Mouse (Mus musculus) lung, postnatal 0 days (tissue): ENCODE results near the gene Terb1. TPM values are rescaled to one million over a fixed set of nuclear protein-coding genes. Genes with fewer than 3 reads are reported as not detected.
A peak's percentile ranks its signal among the peaks of the same experiment; 100 is the strongest.

ENCODE experiments used
- ATAC-seq: fragments of 200-750 bp; cut with Nextera tagmentation; 2 replicates; pipeline ENCODE4 v1.8.0; 2017; ENCODE audit warnings: moderate library complexity
- DNase-seq: peaks from one replicate; pipeline ENCODE4 v3.0.0-alpha.2; 2016; ENCODE audit warnings: low spot score
- H3K27ac ChIP-seq: fragments of 300-500 bp; sonication (generic); 2 replicates; pipeline ENCODE4 v1.5.1; 2014; ENCODE audit warnings: antibody characterized with exemption, mild to moderate bottlenecking, low read length, mixed read lengths
- H3K27me3 ChIP-seq: fragments of 300-500 bp; sonication (generic); replicated peaks from 2 replicates; pipeline ENCODE4 v1.6.1; 2014; ENCODE audit warnings: low read length, mixed read lengths; ENCODE audit not compliant: insufficient read depth
- H3K36me3 ChIP-seq: fragments of 300-500 bp; sonication (generic); 2 replicates; pipeline ENCODE4 v1.6.1; 2014; ENCODE audit warnings: low read length, mixed read lengths; ENCODE audit not compliant: insufficient read depth
- H3K4me1 ChIP-seq: fragments of 300-500 bp; sonication (generic); 2 replicates; pipeline ENCODE4 v1.6.1; 2014; ENCODE audit warnings: antibody characterized with exemption, low read depth, low read length, mixed read lengths; ENCODE audit not compliant: insufficient read depth
- H3K4me2 ChIP-seq: fragments of 300-500 bp; sonication (generic); replicated peaks from 2 replicates; pipeline ENCODE4 v1.6.1; 2014; ENCODE audit warnings: low read depth, mild to moderate bottlenecking, low read length, moderate library complexity, mixed read lengths
- H3K4me3 ChIP-seq: fragments of 300-500 bp; sonication (generic); 2 replicates; pipeline ENCODE4 v1.5.1; 2014; ENCODE audit warnings: low read depth, low read length
- H3K9ac ChIP-seq: fragments of 300-500 bp; sonication (generic); replicated peaks from 2 replicates; pipeline ENCODE4 v1.6.1; 2014; ENCODE audit warnings: low read depth, mild to moderate bottlenecking
- H3K9me3 ChIP-seq: fragments of 300-500 bp; sonication (generic); 2 replicates; pipeline ENCODE4 v1.6.1; 2016; ENCODE audit warnings: low read length, mixed read lengths
- CTCF ChIP-seq: IDR thresholded peaks from 2 replicates; pipeline ENCODE4 v1.5.1; 2016; ENCODE audit warnings: antibody characterized with exemption, mild to moderate bottlenecking
- EP300 ChIP-seq: IDR thresholded peaks from 2 replicates; pipeline ENCODE4 v1.6.1; 2016; ENCODE audit warnings: antibody characterized with exemption, mild to moderate bottlenecking, control low read depth
- WGBS: fragments of 180-500 bp; shearing (Covaris S2); extraction: QIAGEN DNeasy Blood & Tissue Kit; methylation state at CpG from one replicate; pipeline ENCODE4 v1.1.7; 2014; 5-methylcytosine and 5-hydroxymethylcytosine counted together
- polyA plus RNA-seq: library from polyadenylated mRNA; unstranded; fragments of >200 nt; fragmentation: Nextera tagmentation; extraction: Ambion mirVana; gene quantifications from 2 replicates; pipeline ENCODE4 v1.2.1, GENCODE M21; 2015

The Terb1 gene
- polyA plus RNA-seq, 1 experiment from 2014 or later, result 0.14 TPM

GRCm38 (mm10) chr8:104534779-104535141 is 25.1 kb upstream of the Terb1 start:
- DNase-seq (no peak), ATAC-seq (peak; percentile 50)
- peak overlapping the region; percentile 98 for H3K9ac ChIP-seq
- no peak overlapping the region; the same call in 1 of the 2 replicates for H3K27ac ChIP-seq
- H3K4me2 ChIP-seq, result peak overlapping the region; percentile 79
- peaks cover 3% of the 10 kb centered on the region; the same call in 1 of the 2 replicates for H3K4me1 ChIP-seq
- no peaks in the 10 kb centered on the region for H3K9me3 ChIP-seq
- H3K27me3 ChIP-seq, result peaks cover 4% of the 10 kb centered on the region; the same call in 1 of the 2 replicates
- H3K4me3 ChIP-seq, result peak overlapping the region; percentile 93
- H3K36me3 ChIP-seq, result peaks cover 5% of the 10 kb centered on the region; the same call in 1 of the 2 replicates
- no peak for TF ChIP-seq EP300
- TF ChIP-seq CTCF, result no peak
- WGBS, result 5% methylated on average over 9 of the region's 9 CpGs

GRCm38 (mm10) chr8:104533971-104534778 is 24.5 kb upstream of the Terb1 start, which contains the start of the genes Nae1 and Car7:
TSS of gene Nae1 (minus strand) at chr8:104534637.
TSS of gene Car7 (plus strand) at chr8:104534689.
- DNase-seq (peak; percentile 93), ATAC-seq (peak; percentile 98)
- Histone ChIP-seq H3K27ac (peak within 1 kb of the TSS; percentile 85), H3K4me2 (peak within 1 kb of the TSS; percentile 79), H3K27me3 (no peaks in the 10 kb centered on the region), H3K4me1 (peaks cover 3% of the 10 kb centered on the region; the same call in 1 of the 2 replicates), H3K9ac (peak within 1 kb of the TSS; percentile 98), H3K9me3 (no peaks in the 10 kb centered on the region), H3K36me3 (peaks cover 5% of the 10 kb centered on the region; the same call in 1 of the 2 replicates), H3K4me3 (peak within 1 kb of the TSS; percentile 93)
- TF ChIP-seq CTCF (peak; percentile 98), EP300 (no peak)
- WGBS, result 2% methylated on average over 68 of the region's 70 CpGs

- TF ChIP-seq EP300 (no peak), CTCF (no peak)
- Histone ChIP-seq H3K27me3 (no peaks in the 10 kb centered on the region), H3K4me1 (peaks cover 3% of the 10 kb centered on the region; the same call in 1 of the 2 replicates), H3K27ac (peak overlapping the region; percentile 85; the same call in 1 of the 2 replicates), H3K36me3 (peaks cover 5% of the 10 kb centered on the region; the same call in 1 of the 2 replicates), H3K4me2 (peak overlapping the region; percentile 79), H3K9me3 (no peaks in the 10 kb centered on the region), H3K9ac (peak overlapping the region; percentile 98), H3K4me3 (peak overlapping the region; percentile 93)
- DNase-seq, result no peak
- no peak for ATAC-seq
- 17% methylated on average over 7 of the region's 7 CpGs for WGBS
Measured at GRCm38 (mm10) chr8:104533551-104533950, 23.8 kb upstream of the Terb1 start.

- Histone ChIP-seq H3K27me3 (no peaks in the 10 kb centered on the region), H3K4me1 (no peaks in the 10 kb centered on the region)
- 96% methylated on average over 6 of the region's 6 CpGs for WGBS
Measured at GRCm38 (mm10) chr8:104529671-104530070, 20.0 kb upstream of the Terb1 start.

GRCm38 (mm10) chr8:104517872-104518271 is 8.2 kb upstream of the Terb1 start:
- Histone ChIP-seq H3K9ac (no peak overlapping the region), H3K9me3 (no peaks in the 10 kb centered on the region), H3K4me1 (no peaks in the 10 kb centered on the region), H3K27ac (no peak overlapping the region), H3K27me3 (no peaks in the 10 kb centered on the region), H3K36me3 (peaks cover 23% of the 10 kb centered on the region), H3K4me3 (no peak overlapping the region), H3K4me2 (no peak overlapping the region)
- peak; percentile 89 for DNase-seq
- WGBS, result 54% methylated on average over 5 of the region's 5 CpGs
- TF ChIP-seq CTCF (no peak), EP300 (0 out of 2 replicates have a peak, but pooled peaks have one; percentile 54)
- ATAC-seq, result peak; percentile 99

More at GRCm38 (mm10) chr8:104529671-104530070, 20.0 kb upstream of the Terb1 start:
- Histone ChIP-seq H3K9me3 (no peaks in the 10 kb centered on the region), H3K9ac (no peak overlapping the region), H3K36me3 (peaks cover 5% of the 10 kb centered on the region; the same call in 1 of the 2 replicates), H3K27ac (no peak overlapping the region), H3K4me3 (no peak overlapping the region), H3K4me2 (no peak overlapping the region)
- no peak for DNase-seq
- ATAC-seq, result no peak
- TF ChIP-seq EP300 (no peak), CTCF (no peak)

- no peak overlapping the region for H3K27ac ChIP-seq
- no peak for TF ChIP-seq CTCF
- no peak for TF ChIP-seq EP300
- H3K4me3 ChIP-seq, result no peak overlapping the region
- DNase-seq, result no peak
- WGBS, result 88% methylated on average over 3 of the region's 3 CpGs
- H3K36me3 ChIP-seq, result peaks cover 9% of the 10 kb centered on the region
- ATAC-seq, result no peak
- H3K4me2 ChIP-seq, result no peak overlapping the region
- H3K9me3 ChIP-seq, result no peaks in the 10 kb centered on the region
- H3K27me3 ChIP-seq, result no peaks in the 10 kb centered on the region
- H3K9ac ChIP-seq, result no peak overlapping the region
- no peaks in the 10 kb centered on the region; the same call in 1 of the 2 replicates for H3K4me1 ChIP-seq
Measured at GRCm38 (mm10) chr8:104510134-104510533, 424 bp upstream of the Terb1 start.
